Mouse (Mus musculus) ES-Bruce4 (cell line): ENCODE results near the gene Rab1b.
A peak's percentile ranks its signal among the peaks of the same experiment; 100 is the strongest.

Experiments used
- CTCF ChIP-seq: IDR thresholded peaks from one replicate; pipeline ENCODE4 v1.8.1; 2011; ENCODE audit warnings: low read depth, low read length
- EP300 ChIP-seq: IDR thresholded peaks from 2 replicates; pipeline ENCODE4 v1.6.1; 2011; ENCODE audit warnings: low read depth, low read length; ENCODE audit not compliant: insufficient read depth

DNA sequence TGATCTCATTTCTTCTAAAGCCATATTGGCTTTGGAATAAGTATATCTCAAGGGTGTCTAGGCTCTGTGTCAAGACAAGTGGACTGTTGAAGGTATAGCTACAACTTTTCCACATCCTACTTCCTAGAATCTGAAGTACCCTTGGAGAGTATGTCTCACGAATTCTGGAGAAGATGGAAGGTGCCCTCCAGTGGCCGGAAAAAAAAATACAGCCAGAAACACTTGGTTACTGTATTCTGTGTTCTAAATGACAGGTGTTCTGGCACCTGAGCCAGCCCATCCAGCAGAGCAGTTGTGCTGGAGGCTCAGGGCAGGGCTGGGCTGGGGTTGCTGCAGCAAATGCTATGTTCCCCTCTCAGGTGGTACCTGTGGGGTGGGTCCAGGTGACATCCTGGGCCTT is 32.8 kb upstream of the Rab1b start:
- TF ChIP-seq EP300, result no peak
- peak; percentile 11 for TF ChIP-seq CTCF
